Mouse (Mus musculus) lung, adult 2 months (tissue): ENCODE data around the gene Pla2g5. TPM values are rescaled to one million over a fixed set of nuclear protein-coding genes. Genes with fewer than 3 reads are reported as not detected.

Experiments
- DNase-seq: peaks from one replicate; pipeline ENCODE4 v3.0.0; 2022
- H3K4me1 ChIP-seq: fragments of 200-500 bp; 2 replicates; pipeline ENCODE4 v1.6.1; 2011; ENCODE audit warnings: low read length; ENCODE audit not compliant: control insufficient read depth, insufficient read depth
- H3K4me3 ChIP-seq: fragments of 200-500 bp; replicated peaks from 2 replicates; pipeline ENCODE3; 2011; ENCODE audit warnings: low read depth, mild to moderate bottlenecking, control low read depth, low read length; ENCODE audit errors: extremely low read depth
- CTCF ChIP-seq: fragments of 200-500 bp; IDR thresholded peaks from 2 replicates; pipeline ENCODE4 v1.5.1; 2011; ENCODE audit warnings: mild to moderate bottlenecking, low read length, control low read depth; ENCODE audit not compliant: insufficient read depth
- POLR2A ChIP-seq: fragments of 200-500 bp; IDR thresholded peaks from 2 replicates; pipeline ENCODE4 v1.6.1; 2011; ENCODE audit warnings: low read depth, mild to moderate bottlenecking, control low read depth, low read length, borderline replicate concordance; ENCODE audit errors: extremely low read depth
- WGBS: fragments of 180-500 bp; shearing (Covaris S2); methylation state at CpG from one replicate; pipeline ENCODE4 v1.1.7; 2018; 5-methylcytosine and 5-hydroxymethylcytosine counted together
- polyA plus RNA-seq: library from polyadenylated mRNA; depleted of rRNA; stranded (reverse); fragments of >200 nt; gene quantifications from 2 replicates; pipeline ENCODE4 v1.2.3, GENCODE M21; 2012

The Pla2g5 gene
- polyA plus RNA-seq, 1 experiment: 1.3 TPM

- DNase-seq: no peak
- Histone ChIP-seq H3K4me3 (no peak overlapping the region), H3K4me1 (no peaks in the 10 kb centered on the region)
- no peak for TF ChIP-seq POLR2A
- TF ChIP-seq CTCF: no peak
- 42% methylated on average over 5 of the region's 5 CpGs for WGBS
Observed at GRCm38 (mm10) chr4:138865092-138865491, 1.8 kb upstream of the Pla2g5 start.

- Histone ChIP-seq H3K4me3 (no peak overlapping the region), H3K4me1 (no peaks in the 10 kb centered on the region)
- TF ChIP-seq POLR2A (no peak), CTCF (peak; percentile 37)
- 4% methylated on average over 13 of the region's 13 CpGs for WGBS
- peak; percentile 60 for DNase-seq
Observed at GRCm38 (mm10) chr4:138859728-138860127, 3.6 kb downstream of the Pla2g5 start.

- Histone ChIP-seq H3K4me3 (no peak overlapping the region), H3K4me1 (no peaks in the 10 kb centered on the region)
- peak; percentile 29; the same call in 1 of the 2 replicates for TF ChIP-seq CTCF
- no peak for TF ChIP-seq POLR2A
- 23% methylated on average over 9 of the region's 9 CpGs for WGBS
- DNase-seq: no peak
Observed at GRCm38 (mm10) chr4:138859245-138859644, 4.0 kb downstream of the Pla2g5 start.

GRCm38 (mm10) chr4:138858446-138858845 lies 4.8 kb downstream of the Pla2g5 start:
- H3K4me1 ChIP-seq: no peaks in the 10 kb centered on the region
- WGBS: 77% methylated on average over 15 of the region's 15 CpGs
- TF ChIP-seq CTCF (no peak), POLR2A (no peak)
- H3K4me3 ChIP-seq: no peak overlapping the region
- no peak for DNase-seq

GRCm38 (mm10) chr4:138857576-138857975 lies 5.7 kb downstream of the Pla2g5 start:
- TF ChIP-seq CTCF (no peak), POLR2A (no peak)
- Histone ChIP-seq H3K4me1 (no peaks in the 10 kb centered on the region), H3K4me3 (no peak overlapping the region)
- DNase-seq: no peak
- 64% methylated on average over 10 of the region's 10 CpGs for WGBS

GRCm38 (mm10) chr4:138856491-138856890 lies 6.8 kb downstream of the Pla2g5 start:
- TF ChIP-seq CTCF (peak; percentile 90), POLR2A (no peak)
- peak; percentile 37 for DNase-seq
- Histone ChIP-seq H3K4me3 (no peak overlapping the region), H3K4me1 (no peaks in the 10 kb centered on the region)
- WGBS: 18% methylated on average over 7 of the region's 7 CpGs

GRCm38 (mm10) chr4:138855092-138855632 lies 8.1 kb downstream of the Pla2g5 start:
- 80% methylated on average over 9 of the region's 9 CpGs for WGBS
- TF ChIP-seq CTCF (no peak), POLR2A (no peak)
- DNase-seq: no peak
- Histone ChIP-seq H3K4me1 (no peaks in the 10 kb centered on the region), H3K4me3 (no peak overlapping the region)

GRCm38 (mm10) chr4:138852961-138853360 lies 10.3 kb downstream of the Pla2g5 start:
- no peak overlapping the region for H3K4me3 ChIP-seq
- H3K4me1 ChIP-seq: no peaks in the 10 kb centered on the region
- no peak for DNase-seq
- WGBS: 53% methylated on average over 6 of the region's 6 CpGs
- no peak for TF ChIP-seq POLR2A
- TF ChIP-seq CTCF: no peak

GRCm38 (mm10) chr4:138851463-138851862 lies 11.8 kb downstream of the Pla2g5 start:
- Histone ChIP-seq H3K4me1 (no peaks in the 10 kb centered on the region), H3K4me3 (no peak overlapping the region)
- peak; percentile 72 for DNase-seq
- 1% methylated on average over 4 of the region's 4 CpGs for WGBS
- TF ChIP-seq CTCF: peak; percentile 98
- no peak for TF ChIP-seq POLR2A

GRCm38 (mm10) chr4:138841386-138841785 lies 21.9 kb downstream of the Pla2g5 start:
- no peak for TF ChIP-seq POLR2A
- no peak for TF ChIP-seq CTCF
- 60% methylated on average over 7 of the region's 7 CpGs for WGBS
- H3K4me3 ChIP-seq: no peak overlapping the region
- H3K4me1 ChIP-seq: no peaks in the 10 kb centered on the region
- no peak for DNase-seq
